Mouse (Mus musculus) lung, postnatal 0 days (tissue): ENCODE results near the gene Ston2. TPM values are rescaled to one million over a fixed set of nuclear protein-coding genes. Genes with fewer than 3 reads are reported as not detected.

Experiments
- ATAC-seq: fragments of 200-750 bp; cut with Nextera tagmentation; 2 replicates; pipeline ENCODE4 v1.8.0; 2017; ENCODE audit warnings: moderate library complexity
- DNase-seq: peaks from one replicate; pipeline ENCODE4 v3.0.0-alpha.2; 2016; ENCODE audit warnings: low spot score
- H3K27ac ChIP-seq: fragments of 300-500 bp; sonication (generic); 2 replicates; pipeline ENCODE4 v1.5.1; 2014; ENCODE audit warnings: antibody characterized with exemption, mild to moderate bottlenecking, low read length, mixed read lengths
- H3K27me3 ChIP-seq: fragments of 300-500 bp; sonication (generic); replicated peaks from 2 replicates; pipeline ENCODE4 v1.6.1; 2014; ENCODE audit warnings: low read length, mixed read lengths; ENCODE audit not compliant: insufficient read depth
- H3K36me3 ChIP-seq: fragments of 300-500 bp; sonication (generic); 2 replicates; pipeline ENCODE4 v1.6.1; 2014; ENCODE audit warnings: low read length, mixed read lengths; ENCODE audit not compliant: insufficient read depth
- H3K4me1 ChIP-seq: fragments of 300-500 bp; sonication (generic); 2 replicates; pipeline ENCODE4 v1.6.1; 2014; ENCODE audit warnings: antibody characterized with exemption, low read depth, low read length, mixed read lengths; ENCODE audit not compliant: insufficient read depth
- H3K4me2 ChIP-seq: fragments of 300-500 bp; sonication (generic); replicated peaks from 2 replicates; pipeline ENCODE4 v1.6.1; 2014; ENCODE audit warnings: low read depth, mild to moderate bottlenecking, low read length, moderate library complexity, mixed read lengths
- H3K4me3 ChIP-seq: fragments of 300-500 bp; sonication (generic); 2 replicates; pipeline ENCODE4 v1.5.1; 2014; ENCODE audit warnings: low read depth, low read length
- H3K9ac ChIP-seq: fragments of 300-500 bp; sonication (generic); replicated peaks from 2 replicates; pipeline ENCODE4 v1.6.1; 2014; ENCODE audit warnings: low read depth, mild to moderate bottlenecking
- H3K9me3 ChIP-seq: fragments of 300-500 bp; sonication (generic); 2 replicates; pipeline ENCODE4 v1.6.1; 2016; ENCODE audit warnings: low read length, mixed read lengths
- CTCF ChIP-seq: IDR thresholded peaks from 2 replicates; pipeline ENCODE4 v1.5.1; 2016; ENCODE audit warnings: antibody characterized with exemption, mild to moderate bottlenecking
- EP300 ChIP-seq: IDR thresholded peaks from 2 replicates; pipeline ENCODE4 v1.6.1; 2016; ENCODE audit warnings: antibody characterized with exemption, mild to moderate bottlenecking, control low read depth
- WGBS: fragments of 180-500 bp; shearing (Covaris S2); extraction: QIAGEN DNeasy Blood & Tissue Kit; methylation state at CpG from one replicate; pipeline ENCODE4 v1.1.7; 2014; 5-methylcytosine and 5-hydroxymethylcytosine counted together
- polyA plus RNA-seq: library from polyadenylated mRNA; unstranded; fragments of >200 nt; fragmentation: Nextera tagmentation; extraction: Ambion mirVana; gene quantifications from 2 replicates; pipeline ENCODE4 v1.2.1, GENCODE M21; 2015

The Ston2 gene
- polyA plus RNA-seq, 1 experiment from 2014 or later, result 6.2 TPM

GRCm38 (mm10) chr12:91703533-91703932 lies 84.7 kb downstream of the Ston2 start:
- ATAC-seq, result peak; percentile 58
- 60% methylated on average over 5 of the region's 5 CpGs for WGBS

DNA sequence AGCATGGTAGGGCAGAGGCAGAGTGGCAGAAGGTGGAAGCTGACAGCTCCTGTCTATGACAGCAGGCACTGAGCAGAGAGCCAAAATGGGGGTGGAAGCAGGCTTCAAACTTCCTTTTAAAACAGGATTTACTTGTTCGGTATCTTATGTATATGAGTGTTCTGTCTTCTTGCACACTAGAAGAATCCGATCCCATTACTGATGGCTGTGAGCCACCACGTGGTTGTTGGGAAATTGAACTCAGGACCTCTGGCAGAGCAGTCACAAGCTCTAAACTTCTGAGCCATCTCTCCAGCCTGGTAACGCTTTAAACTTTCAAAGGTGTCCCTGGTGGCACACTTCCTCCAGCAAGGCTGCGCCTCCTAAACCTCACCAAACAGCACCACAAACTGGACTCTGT lies 85.4 kb downstream of the Ston2 start:
- Histone ChIP-seq H3K9ac (no peak overlapping the region), H3K27ac (no peak overlapping the region), H3K4me2 (no peak overlapping the region), H3K36me3 (no peaks in the 10 kb centered on the region), H3K4me3 (no peak overlapping the region), H3K9me3 (no peaks in the 10 kb centered on the region), H3K4me1 (no peaks in the 10 kb centered on the region), H3K27me3 (no peaks in the 10 kb centered on the region)
- ATAC-seq (no peak), DNase-seq (no peak)
- no peak for TF ChIP-seq CTCF
- no peak for TF ChIP-seq EP300
- 81% methylated on average over 5 of the region's 5 CpGs for WGBS

More at GRCm38 (mm10) chr12:91703533-91703932, 84.7 kb downstream of the Ston2 start:
- no peak for TF ChIP-seq CTCF
- no peak for TF ChIP-seq EP300
- Histone ChIP-seq H3K4me1 (no peaks in the 10 kb centered on the region), H3K27me3 (no peaks in the 10 kb centered on the region), H3K4me3 (no peak overlapping the region), H3K4me2 (no peak overlapping the region), H3K9ac (no peak overlapping the region), H3K27ac (no peak overlapping the region), H3K9me3 (no peaks in the 10 kb centered on the region), H3K36me3 (no peaks in the 10 kb centered on the region)
- peak; percentile 24 for DNase-seq

GRCm38 (mm10) chr12:91699451-91700141 lies 88.6 kb downstream of the Ston2 start:
- Histone ChIP-seq H3K4me3 (no peak overlapping the region), H3K27me3 (no peaks in the 10 kb centered on the region), H3K4me1 (no peaks in the 10 kb centered on the region), H3K4me2 (no peak overlapping the region), H3K36me3 (no peaks in the 10 kb centered on the region), H3K9me3 (no peaks in the 10 kb centered on the region), H3K27ac (no peak overlapping the region), H3K9ac (no peak overlapping the region)
- TF ChIP-seq EP300 (no peak), CTCF (no peak)
- ATAC-seq (no peak), DNase-seq (no peak)
- 82% methylated on average over 7 of the region's 7 CpGs for WGBS

DNA sequence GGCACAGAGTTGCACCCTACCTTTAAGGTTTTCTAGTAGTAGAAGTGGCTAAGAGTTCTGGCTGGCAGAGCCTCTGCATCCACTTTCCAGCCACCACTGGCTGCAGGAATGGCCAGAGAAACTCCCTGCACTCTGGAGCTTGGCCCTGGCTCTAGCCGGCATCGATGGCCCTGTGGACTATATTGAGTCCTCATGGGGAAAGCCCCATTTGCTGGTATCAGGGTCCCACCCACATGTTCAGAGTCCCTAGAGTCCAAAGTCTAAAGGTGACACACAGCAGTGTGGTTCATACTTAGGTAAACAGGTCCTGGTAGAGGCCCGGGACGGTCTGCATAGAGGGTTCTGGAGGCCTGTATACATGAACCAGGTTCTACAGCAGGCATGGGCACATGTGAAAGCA lies 92.0 kb downstream of the Ston2 start:
- ATAC-seq (no peak), DNase-seq (no peak)
- Histone ChIP-seq H3K9ac (no peak overlapping the region), H3K36me3 (no peaks in the 10 kb centered on the region), H3K9me3 (no peaks in the 10 kb centered on the region), H3K4me2 (no peak overlapping the region), H3K27me3 (no peaks in the 10 kb centered on the region), H3K27ac (no peak overlapping the region), H3K4me3 (no peak overlapping the region), H3K4me1 (no peaks in the 10 kb centered on the region)
- TF ChIP-seq CTCF, result no peak
- no peak for TF ChIP-seq EP300
- 92% methylated on average over 4 of the region's 4 CpGs for WGBS

GRCm38 (mm10) chr12:91695761-91696160 lies 92.4 kb downstream of the Ston2 start:
- Histone ChIP-seq H3K9me3 (no peaks in the 10 kb centered on the region), H3K4me1 (no peaks in the 10 kb centered on the region), H3K27ac (no peak overlapping the region), H3K4me3 (no peak overlapping the region), H3K9ac (no peak overlapping the region), H3K4me2 (no peak overlapping the region), H3K27me3 (no peaks in the 10 kb centered on the region), H3K36me3 (no peaks in the 10 kb centered on the region)
- no peak for DNase-seq
- WGBS, result 75% methylated on average over 4 of the region's 4 CpGs
- TF ChIP-seq EP300 (no peak), CTCF (no peak)
- no peak for ATAC-seq

- Histone ChIP-seq H3K9me3 (no peaks in the 10 kb centered on the region), H3K4me3 (no peak overlapping the region), H3K27me3 (no peaks in the 10 kb centered on the region), H3K4me2 (no peak overlapping the region), H3K36me3 (no peaks in the 10 kb centered on the region), H3K27ac (no peak overlapping the region), H3K9ac (no peak overlapping the region), H3K4me1 (no peaks in the 10 kb centered on the region)
- ATAC-seq (no peak), DNase-seq (no peak)
- 40% methylated on average over 4 of the region's 4 CpGs for WGBS
- TF ChIP-seq EP300 (no peak), CTCF (no peak)
These were observed 93.4 kb downstream of the Ston2 start for GRCm38 (mm10) chr12:91694748-91695147.
